Mouse (Mus musculus) erythroblast, embryonic 14.5 days (primary cell): ENCODE measurements at regions not wholly inside any gene's neighbourhood (a gene's known extent, or its start where the extent isn't known, plus 50 kb on each side); places are given as distances from the start of the nearest gene placed in this dataset.

Experiments used
- GATA1 ChIP-seq: IDR thresholded peaks from 2 replicates; pipeline ENCODE4 v1.6.1; 2012; ENCODE audit warnings: low read length, inconsistent platforms, mixed read lengths
- TAL1 ChIP-seq: IDR thresholded peaks from 3 replicates; pipeline ENCODE4 v1.6.1; 2012; ENCODE audit warnings: low read length, inconsistent platforms, mixed read lengths

- TF ChIP-seq GATA1 (no peak), TAL1 (no peak)
Observed at GRCm38 (mm10) chr5:133922181-133922580, 177.3 kb upstream of the Castor2 start.
